Mouse (Mus musculus) liver, embryonic 14 days (tissue): ENCODE measurements around the gene Tenm1. TPM values are rescaled to one million over a fixed set of nuclear protein-coding genes. Genes with fewer than 3 reads are reported as not detected.

Experiments
- polyA plus RNA-seq: library from polyadenylated mRNA; depleted of rRNA; stranded (reverse); fragments of >200 nt; gene quantifications from 2 replicates; pipeline ENCODE4 v1.2.3, GENCODE M21; 2012; rRNA removed

The Tenm1 gene
- not detected in 2 replicates for polyA plus RNA-seq

GRCm38 (mm10) chrX:43428855-43429263 lies at the start of gene Tenm1:
Gene Tenm1, minus strand, starts transcription at chrX:43429126.

GRCm38 (mm10) chrX:42502291-42503043 lies 926.5 kb downstream of the Tenm1 start, which contains the start of gene Sh2d1a:
Gene Sh2d1a, plus strand, starts transcription at chrX:42502453.

GRCm38 (mm10) chrX:42489446-42489845 lies 939.5 kb downstream of the Tenm1 start, which contains the start of gene Tex13c2:
Gene Tex13c2, plus strand, starts transcription at chrX:42489691.

Other genes with a start within 250 kb of the Tenm1 start
- gene Tex13c1, start 162.0 kb upstream of the Tenm1 start, polyA plus RNA-seq = not detected in 2 replicates